Mouse (Mus musculus): ENCODE results near the gene Mrpl54.

Mrpl54 gene

GRCm38 (mm10) chr10:81294442-81294841 is 27.7 kb upstream of the Mrpl54 start:
- DNase-seq (ENCODE audit: low read depth), result no peak

- no peak for DNase-seq (ENCODE audit: low read depth)
These were observed 26.7 kb upstream of the Mrpl54 start for GRCm38 (mm10) chr10:81293334-81294030.

- DNase-seq (ENCODE audit: low read depth), result peak; percentile 100
These were observed 26.0 kb upstream of the Mrpl54 start, which contains the start of gene Pip5k1c for GRCm38 (mm10) chr10:81292554-81293333. Gene Pip5k1c, plus strand, starts transcription at chr10:81292963.

GRCm38 (mm10) chr10:81291511-81292104 is 24.9 kb upstream of the Mrpl54 start, which contains the start of gene Tjp3:
Gene Tjp3, minus strand, starts transcription at chr10:81291581.
- DNase-seq (ENCODE audit: low read depth), result peak; percentile 69

- peak; percentile 60 for DNase-seq (ENCODE audit: low read depth)
These were observed 24.1 kb upstream of the Mrpl54 start for GRCm38 (mm10) chr10:81290698-81291460.

- no peak for DNase-seq (ENCODE audit: low read depth)
These were observed 23.1 kb upstream of the Mrpl54 start for GRCm38 (mm10) chr10:81289811-81290210.

GRCm38 (mm10) chr10:81289278-81289677 is 22.5 kb upstream of the Mrpl54 start:
- DNase-seq (ENCODE audit: low read depth), result peak; percentile 87

GRCm38 (mm10) chr10:81288601-81289000 is 21.9 kb upstream of the Mrpl54 start:
- peak; percentile 77 for DNase-seq (ENCODE audit: low read depth)

GRCm38 (mm10) chr10:81287513-81288157 is 20.9 kb upstream of the Mrpl54 start:
- DNase-seq (ENCODE audit: low read depth), result peak; percentile 90

GRCm38 (mm10) chr10:81286586-81286985 is 19.9 kb upstream of the Mrpl54 start:
- peak; percentile 76 for DNase-seq (ENCODE audit: low read depth)

GRCm38 (mm10) chr10:81285694-81286450 is 19.1 kb upstream of the Mrpl54 start:
- peak; percentile 95 for DNase-seq (ENCODE audit: low read depth)

GRCm38 (mm10) chr10:81284719-81285118 is 18.0 kb upstream of the Mrpl54 start:
- DNase-seq (ENCODE audit: low read depth), result peak; percentile 31

GRCm38 (mm10) chr10:81284189-81284588 is 17.5 kb upstream of the Mrpl54 start:
- no peak for DNase-seq (ENCODE audit: low read depth)

- DNase-seq (ENCODE audit: low read depth), result peak; percentile 33
These were observed 12.8 kb upstream of the Mrpl54 start for GRCm38 (mm10) chr10:81279496-81279895.

- no peak for DNase-seq (ENCODE audit: low read depth)
These were observed 10.9 kb upstream of the Mrpl54 start for GRCm38 (mm10) chr10:81277676-81278075.

- no peak for DNase-seq (ENCODE audit: low read depth)
These were observed 7.1 kb upstream of the Mrpl54 start for GRCm38 (mm10) chr10:81273842-81274241.

- DNase-seq (ENCODE audit: low read depth), result no peak
These were observed 5.6 kb upstream of the Mrpl54 start for GRCm38 (mm10) chr10:81272356-81272755.

- DNase-seq (ENCODE audit: low read depth), result no peak
These were observed 2.1 kb upstream of the Mrpl54 start for GRCm38 (mm10) chr10:81268643-81269412.

- peak; percentile 88 for DNase-seq (ENCODE audit: low read depth)
These were observed 1.3 kb upstream of the Mrpl54 start for GRCm38 (mm10) chr10:81268056-81268455.

GRCm38 (mm10) chr10:81265540-81265939 is 1.2 kb downstream of the Mrpl54 start:
- DNase-seq (ENCODE audit: low read depth), result no peak

Measured in induced T-regulatory cell, adult 2 months (primary cell).